Mouse (Mus musculus) Muller cell, postnatal 12 days (primary cell): Measurements from ENCODE around the gene Coq4.
"Not testable (repeated sequence)": the region's sequence is repeated elsewhere in the genome, so short reads cannot be mapped to it uniquely, and the experiment has no call there.

ENCODE experiments used
- DNase-seq: peaks from one replicate; pipeline ENCODE4 v3.0.0-alpha.2; 2015; ENCODE audit errors: inconsistent ontology term

The Coq4 gene

GRCm38 (mm10) chr2:29787104-29787917, at the start of gene Coq4:
Gene Coq4, plus strand, starts transcription at chr2:29787493.
- DNase-seq = peak; percentile 91

- DNase-seq = no peak
Measured at GRCm38 (mm10) chr2:29738799-29739198, 48.5 kb upstream of the Coq4 start.

- DNase-seq = no peak
Measured at GRCm38 (mm10) chr2:29739368-29739767, 47.9 kb upstream of the Coq4 start.

DNA sequence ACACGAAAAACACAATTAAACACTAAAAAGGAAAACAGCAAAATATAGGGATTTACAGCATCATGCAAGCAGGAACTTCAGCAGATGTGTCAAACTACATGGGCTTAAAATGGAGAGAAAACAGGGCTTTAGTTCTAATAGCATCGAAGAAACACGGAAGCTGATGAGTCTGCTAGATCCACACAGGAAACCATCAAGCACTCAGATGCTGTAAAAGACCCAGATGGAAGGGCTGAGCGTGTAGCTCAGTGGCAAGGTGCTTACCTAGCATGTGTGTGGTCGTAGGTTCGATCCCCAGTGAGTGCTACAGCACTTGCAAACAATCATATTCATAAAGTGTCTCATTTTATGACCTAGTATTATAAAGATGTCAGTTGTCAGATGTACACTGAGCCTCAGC, 46.1 kb upstream of the Coq4 start:
- no peak for DNase-seq

DNA sequence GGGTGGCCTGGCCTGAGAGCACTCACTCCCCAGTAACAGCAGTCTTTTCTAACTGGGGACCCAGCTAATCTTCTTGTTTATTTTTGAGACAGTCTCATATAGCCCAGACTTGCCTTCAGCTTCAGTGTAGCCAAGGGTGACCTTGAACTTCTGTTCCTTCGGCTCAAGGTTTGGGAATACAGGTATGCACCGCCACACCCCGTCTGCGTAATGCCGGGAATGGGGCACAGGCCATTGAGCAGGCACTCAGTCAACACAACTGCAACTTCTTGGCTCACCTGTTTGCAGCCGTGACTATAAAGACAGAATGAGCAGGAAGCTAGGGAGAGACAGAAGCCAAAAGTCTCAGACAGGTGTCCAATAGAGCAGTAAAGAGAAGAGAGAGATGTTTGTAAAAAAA, 43.0 kb upstream of the Coq4 start:
- no peak for DNase-seq

DNA sequence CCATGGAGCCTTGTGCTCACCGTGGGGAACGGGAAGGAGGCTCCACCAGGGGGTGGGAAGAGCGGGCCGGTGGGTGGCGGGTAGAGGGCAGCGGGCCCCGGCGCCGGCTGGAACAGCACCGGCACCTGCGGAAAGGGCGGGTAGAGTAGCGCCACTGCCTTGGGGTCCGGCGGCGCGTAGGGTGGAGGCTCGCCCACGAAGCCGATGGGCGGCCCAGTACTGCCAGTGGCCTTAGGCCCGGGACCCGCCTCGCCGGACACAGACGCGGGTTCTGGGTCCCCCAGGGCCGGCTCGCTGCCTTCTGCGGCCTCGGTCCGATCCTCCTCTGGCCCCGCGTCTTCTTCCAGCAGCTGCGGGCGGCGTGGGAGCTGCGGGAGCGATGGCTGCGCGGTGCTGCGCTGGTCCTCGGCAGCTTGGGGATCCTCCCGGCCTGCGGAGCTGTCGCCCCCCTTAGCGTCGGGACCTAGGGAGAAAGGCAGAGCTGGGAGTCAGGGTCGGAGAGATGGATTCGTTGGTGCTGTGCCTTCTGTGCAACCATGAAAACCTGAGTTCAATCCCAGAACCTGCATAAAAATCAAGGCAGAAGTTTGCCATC, 40.0 kb upstream of the Coq4 start:
- DNase-seq = no peak

DNA sequence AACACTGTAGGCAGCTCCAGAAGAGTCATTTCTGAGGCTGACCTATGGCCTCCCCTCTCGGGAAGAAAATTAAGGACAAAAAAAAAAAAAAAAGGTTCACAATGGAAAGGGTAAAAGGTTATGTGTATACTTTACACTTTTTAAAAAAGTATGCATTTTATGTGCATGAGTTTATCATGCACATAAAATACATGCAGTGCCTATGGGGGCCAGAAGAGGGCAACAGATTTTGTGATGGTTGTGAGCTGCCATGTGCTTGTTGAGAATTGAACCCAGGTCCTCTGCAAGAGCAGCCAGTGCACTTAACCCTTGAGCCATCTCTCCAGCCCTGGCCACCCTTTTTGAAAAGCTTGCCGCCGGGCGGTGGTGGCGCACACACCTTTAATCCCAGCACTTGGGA, 39.4 kb upstream of the Coq4 start:
- no peak for DNase-seq

GRCm38 (mm10) chr2:29748499-29748898, 38.8 kb upstream of the Coq4 start:
- no peak for DNase-seq

DNA sequence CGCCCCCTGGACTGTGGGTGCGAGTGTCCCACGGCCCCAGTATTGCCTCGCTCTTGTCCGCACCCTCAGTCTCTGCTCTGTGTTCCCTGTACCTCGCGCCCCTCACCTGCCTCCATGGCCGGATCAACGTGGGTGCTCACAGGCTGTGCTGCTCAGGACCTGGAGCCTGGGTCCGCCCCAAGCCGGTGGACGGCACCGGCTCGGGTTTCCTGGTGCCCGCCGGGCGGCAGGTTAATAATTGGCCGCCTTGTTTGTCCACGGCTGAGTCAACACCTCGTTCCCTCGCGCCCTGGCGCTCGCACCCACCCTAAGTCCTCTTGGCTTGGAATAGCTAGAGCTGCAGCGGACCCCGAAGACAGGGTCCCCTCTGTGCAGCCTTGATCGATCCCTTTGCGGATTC, 35.8 kb upstream of the Coq4 start, which contains the start of gene Gm13420:
Gm13420 (minus strand) TSS at position 189 of the 400 bp plus-strand sequence.
- peak; percentile 19 for DNase-seq

DNA sequence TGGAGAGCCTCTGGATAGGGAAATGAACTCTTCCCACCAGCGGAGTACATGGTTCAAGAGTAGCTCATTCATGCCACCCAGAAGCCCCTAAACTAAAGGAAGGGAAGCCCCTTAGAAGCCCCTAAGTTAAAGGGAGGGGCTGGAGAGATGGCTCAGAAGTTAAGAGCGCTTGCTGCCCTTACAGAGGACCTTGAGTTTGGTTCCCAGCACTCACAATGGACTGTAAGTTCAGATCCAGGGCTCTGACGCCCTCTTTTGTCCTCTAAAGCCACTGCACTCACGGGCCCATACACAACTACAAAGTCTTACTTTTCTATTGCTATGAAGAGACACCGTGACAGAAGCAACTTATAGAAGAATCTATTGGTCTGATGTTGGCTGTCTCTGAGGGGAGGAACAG, 34.9 kb upstream of the Coq4 start:
- no peak for DNase-seq

DNA sequence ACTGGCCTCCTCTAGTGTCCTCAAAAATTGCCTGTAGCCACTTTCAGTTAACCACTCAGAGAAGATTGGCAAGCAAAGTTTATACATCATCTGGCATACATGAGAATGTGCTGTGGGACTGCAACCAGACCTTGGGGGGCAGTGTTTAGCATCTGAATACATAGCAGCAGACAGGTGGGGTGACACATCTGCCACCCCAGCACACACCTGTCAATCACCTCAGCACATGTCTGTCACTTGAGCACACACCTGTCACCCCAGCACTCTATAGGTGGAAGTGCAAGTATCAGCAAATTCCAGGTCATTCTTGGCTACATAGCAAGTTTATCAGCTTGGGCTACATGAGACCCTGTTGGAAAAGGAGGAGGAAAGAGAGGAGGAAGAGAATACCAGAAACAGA, 31.6 kb upstream of the Coq4 start:
- no peak for DNase-seq

DNA sequence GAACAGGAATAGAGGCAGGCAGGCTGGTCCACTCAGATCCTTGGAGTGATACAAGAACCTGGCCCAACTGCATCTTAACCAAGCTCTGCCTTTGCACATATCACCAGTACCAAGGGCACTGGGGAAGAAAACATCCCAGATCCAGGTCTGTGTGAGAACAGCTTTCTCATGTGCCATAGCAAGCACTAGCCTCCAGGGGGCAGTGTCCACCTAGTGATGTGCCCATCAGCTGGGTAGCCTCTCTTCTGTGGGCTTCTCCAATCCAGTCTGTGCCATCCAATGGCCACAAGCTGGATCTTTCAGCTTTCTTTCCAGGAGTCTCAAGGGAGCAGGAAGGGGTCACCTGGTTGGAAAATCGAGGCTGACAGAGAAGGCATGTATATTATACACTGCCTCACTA, 22.5 kb upstream of the Coq4 start:
- peak; percentile 40 for DNase-seq

- DNase-seq = no peak
Measured at GRCm38 (mm10) chr2:29767976-29768709, 19.1 kb upstream of the Coq4 start.

- no peak for DNase-seq
Measured at GRCm38 (mm10) chr2:29768901-29769300, 18.4 kb upstream of the Coq4 start.

DNA sequence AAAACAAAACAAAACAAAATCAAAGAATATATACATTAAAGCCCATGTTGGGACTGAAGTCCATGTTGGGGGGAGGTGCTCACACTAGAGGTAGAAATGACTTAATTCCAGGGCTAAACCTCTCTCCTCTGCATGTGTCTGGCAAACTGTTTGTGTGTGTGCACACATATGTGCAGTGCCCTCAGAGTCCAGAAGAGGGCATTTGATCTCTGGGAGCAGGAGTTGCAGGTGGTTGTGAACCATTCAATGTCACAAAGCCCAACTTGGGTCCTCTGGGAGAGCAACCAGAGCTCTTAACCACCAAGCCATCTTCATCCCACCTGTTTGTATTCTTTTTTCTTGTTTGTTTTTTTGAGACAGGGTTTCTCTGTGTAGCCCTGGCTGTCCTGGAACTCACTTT, 17.1 kb upstream of the Coq4 start:
- DNase-seq = no peak

GRCm38 (mm10) chr2:29771611-29772461, 15.5 kb upstream of the Coq4 start:
- peak; percentile 46 for DNase-seq

GRCm38 (mm10) chr2:29773323-29773722, 14.0 kb upstream of the Coq4 start:
- DNase-seq = no peak

- DNase-seq = not testable (repeated sequence)
Measured at GRCm38 (mm10) chr2:29781256-29781655, 6.0 kb upstream of the Coq4 start.

GRCm38 (mm10) chr2:29784290-29784689, 3.0 kb upstream of the Coq4 start:
- DNase-seq = no peak

DNA sequence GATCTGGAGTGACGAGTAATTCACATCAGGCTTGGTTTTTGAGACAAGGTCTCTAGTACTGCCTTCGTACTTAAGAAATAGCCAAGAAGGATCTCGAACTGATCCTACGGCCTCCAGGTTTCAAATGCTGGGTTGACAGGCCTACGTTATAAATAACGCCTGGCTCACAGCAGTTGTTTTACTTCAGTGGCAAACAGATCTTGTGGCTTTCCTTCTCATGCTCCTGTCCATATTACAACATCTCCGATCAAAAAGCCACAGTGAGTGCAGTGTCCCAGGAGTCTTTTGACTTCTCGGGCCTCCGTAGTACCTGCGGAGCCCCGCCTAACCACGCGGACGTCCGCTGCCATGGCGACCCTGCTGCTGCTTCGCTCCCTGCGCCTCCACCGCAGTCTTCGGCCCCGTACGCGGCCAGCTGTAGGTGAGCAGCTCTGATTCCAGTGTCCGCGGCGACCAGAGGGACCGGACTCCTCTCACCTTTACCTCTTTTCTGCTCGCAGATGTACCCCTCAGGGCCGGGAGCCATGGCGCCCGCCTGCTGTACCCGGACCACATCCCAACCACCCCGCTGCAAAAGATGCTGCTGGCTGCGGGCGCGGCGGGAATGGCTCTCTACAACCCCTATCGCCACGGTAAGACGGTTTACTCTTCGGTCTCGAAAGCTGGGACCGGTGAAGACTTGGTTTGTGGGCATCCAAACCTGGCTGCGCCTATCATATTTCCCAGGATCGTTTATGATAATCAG, 816 bp downstream of the Coq4 start, which contains the start of gene Trub2:
Trub2 (minus strand) TSS at position 566 of the 745 bp plus-strand sequence.
- DNase-seq = peak; percentile 86
